Mouse (Mus musculus) ES-E14 (cell line): ENCODE measurements around the gene Nbl1. TPM values are rescaled to one million over a fixed set of nuclear protein-coding genes. Genes with fewer than 3 reads are reported as not detected.

Source experiments
- DNase-seq: peaks from one replicate; pipeline ENCODE4 v3.0.0-alpha.2; 2013; ENCODE audit warnings: low read depth, low spot score
- H3K27ac ChIP-seq: 2 replicates; pipeline ENCODE4 v1.5.1; 2012; ENCODE audit warnings: low read depth, mild to moderate bottlenecking, low read length, moderate library complexity, mixed read lengths; ENCODE audit not compliant: poor library complexity, insufficient read depth, severe bottlenecking
- H3K36me3 ChIP-seq: 2 replicates; pipeline ENCODE4 v1.6.1; 2012; ENCODE audit warnings: mild to moderate bottlenecking, low read length, moderate library complexity, mixed read lengths; ENCODE audit not compliant: control insufficient read depth, poor library complexity, insufficient read depth, severe bottlenecking
- H3K4me1 ChIP-seq, 2 experiments: fragments of 150-350 bp in 1 of 2; sonication (generic) in 1 of 2; 2 replicates each; pipeline ENCODE4 v1.6.1; 2012; ENCODE audit warnings: low read length in 2 of 2, mild to moderate bottlenecking in 1 of 2, mixed read lengths in 1 of 2; ENCODE audit not compliant: control insufficient read depth in 2 of 2, insufficient read depth in 2 of 2, poor library complexity in 1 of 2
- H3K4me3 ChIP-seq, 2 experiments: fragments of 150-350 bp in 1 of 2; sonication (generic) in 1 of 2; 2 replicates each; pipeline ENCODE4 v1.5.1; 2012; ENCODE audit warnings: low read length in 2 of 2, low read depth in 1 of 2, mild to moderate bottlenecking in 1 of 2, mixed read lengths in 1 of 2; ENCODE audit not compliant: insufficient read depth in 1 of 2, poor library complexity in 1 of 2, severe bottlenecking in 1 of 2
- H3K9ac ChIP-seq: 2 replicates; pipeline ENCODE4 v1.6.1; 2012; ENCODE audit warnings: low read depth, mild to moderate bottlenecking, low read length, mixed read lengths; ENCODE audit not compliant: poor library complexity, insufficient read depth, severe bottlenecking
- H3K9me3 ChIP-seq: fragments of 150-350 bp; sonication (generic); 2 replicates; pipeline ENCODE4 v1.6.1; 2012; ENCODE audit warnings: low read depth, mild to moderate bottlenecking, low read length; ENCODE audit not compliant: control insufficient read depth, insufficient read depth
- CHD2 ChIP-seq: IDR thresholded peaks from 2 replicates; pipeline ENCODE4 v1.6.1; 2014; ENCODE audit warnings: mild to moderate bottlenecking, low read depth, low read length, inconsistent platforms
- HCFC1 ChIP-seq: IDR thresholded peaks from 2 replicates; pipeline ENCODE4 v1.6.1; 2012; ENCODE audit warnings: low read length, inconsistent platforms, borderline replicate concordance; ENCODE audit not compliant: insufficient read depth
- MAFK ChIP-seq: IDR thresholded peaks from 2 replicates; pipeline ENCODE4 v1.6.1; 2014; ENCODE audit warnings: mild to moderate bottlenecking, low read depth, low read length, inconsistent platforms; ENCODE audit not compliant: insufficient read depth
- ZC3H11A ChIP-seq: IDR thresholded peaks from 2 replicates; pipeline ENCODE4 v1.6.1; 2012; ENCODE audit warnings: low read depth, mild to moderate bottlenecking, inconsistent platforms, low read length, borderline replicate concordance
- ZNF384 ChIP-seq: IDR thresholded peaks from 2 replicates; pipeline ENCODE4 v1.6.1; 2012; ENCODE audit warnings: low read depth, low read length, inconsistent platforms
- in situ Hi-C, 2 experiments: fragments of 600-800 bp; cut with MboI; formaldehyde crosslinking; loops; one replicate each; pipeline ENCODE4 v1.15.1; 2025; ENCODE audit warnings: low sequenced_read_pairs in 2 of 2, inconsistent platforms in 1 of 2; ENCODE audit not compliant: unreplicated experiment in 2 of 2
- total RNA-seq: library from RNA; depleted of rRNA; stranded (reverse); fragments of 300-350 nt; gene quantifications from 2 replicates; pipeline ENCODE4 v1.2.3, GENCODE M21; 2012

Gene Nbl1
- total RNA-seq, 1 experiment, result 12.5 TPM

- in situ Hi-C loops, result loop anchor here in 1 of 2 experiments (25.0 kb wide), 1 partner anchor 209 kb away; no protein-coding TSS in a partner anchor
- no peak for DNase-seq
- no peaks in the 10 kb centered on the region for H3K9me3 ChIP-seq
- no peak overlapping the region for H3K27ac ChIP-seq
- no peaks in the 10 kb centered on the region for H3K36me3 ChIP-seq
- TF ChIP-seq MAFK (no peak), HCFC1 (no peak), CHD2 (no peak), ZC3H11A (no peak), ZNF384 (no peak)
- no peak overlapping the region for H3K9ac ChIP-seq
- H3K4me1 ChIP-seq, result no peaks in the 10 kb centered on the region; a peak in 2 of 4 replicates
- H3K4me3 ChIP-seq, result no peak overlapping the region
Measured at GRCm38 (mm10) chr4:139078726-139079125, 14.1 kb downstream of the Nbl1 start.

DNA sequence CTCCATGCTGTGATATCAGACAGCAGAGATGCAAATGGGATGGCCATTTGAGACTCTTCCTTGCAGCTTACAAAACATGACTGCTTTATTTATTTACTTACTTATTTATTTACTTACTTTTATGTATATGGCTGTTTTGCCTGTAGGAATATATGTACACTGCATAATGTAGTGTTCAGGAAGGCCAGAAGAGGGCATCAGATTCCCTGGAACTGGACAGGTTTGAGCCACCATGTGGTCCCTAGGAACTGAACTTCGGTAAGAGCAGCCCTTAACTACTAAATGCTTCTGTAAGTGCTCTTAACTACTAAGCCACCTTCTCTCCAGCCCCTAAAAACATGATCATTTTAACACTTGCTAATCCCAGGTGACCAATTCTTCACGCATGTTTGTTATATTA is 14.5 kb downstream of the Nbl1 start:
- no peaks in the 10 kb centered on the region for H3K9me3 ChIP-seq
- no peak overlapping the region for H3K9ac ChIP-seq
- in situ Hi-C loops, result loop anchor here in 1 of 2 experiments (25.0 kb wide), 1 partner anchor 209 kb away; no protein-coding TSS in a partner anchor

DNA sequence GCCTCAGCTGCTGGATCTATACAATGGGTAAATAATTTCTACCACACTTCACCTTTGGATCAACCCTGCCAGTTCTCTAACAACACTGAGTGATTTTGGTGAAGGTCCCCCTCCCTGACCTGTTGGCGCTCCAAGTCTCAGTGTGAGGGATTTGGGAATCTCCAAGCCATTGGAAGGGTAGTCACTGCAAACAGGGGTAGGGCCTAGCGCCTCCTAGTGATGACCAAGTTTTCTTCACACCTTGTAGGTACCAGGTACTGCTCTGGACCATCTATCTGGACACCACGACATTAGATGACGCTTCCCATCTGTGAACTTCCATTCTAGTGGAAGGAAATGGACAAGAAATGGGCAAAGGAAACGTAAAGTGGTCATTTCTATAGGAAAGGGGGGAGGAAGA is 16.9 kb downstream of the Nbl1 start:
- Histone ChIP-seq H3K4me1 (no peaks in the 10 kb centered on the region; a peak in 1 of 4 replicates), H3K9me3 (no peaks in the 10 kb centered on the region), H3K36me3 (no peaks in the 10 kb centered on the region), H3K27ac (no peak overlapping the region), H3K4me3 (peak overlapping the region; percentile 73 to 78), H3K9ac (no peak overlapping the region)
- TF ChIP-seq ZNF384 (no peak), HCFC1 (no peak), MAFK (no peak), CHD2 (no peak), ZC3H11A (no peak)
- in situ Hi-C loops, result loop anchor here in 1 of 2 experiments (25.0 kb wide), 1 partner anchor 211 kb away; no protein-coding TSS in a partner anchor
- no peak for DNase-seq

More for the DNA sequence above, 14.5 kb downstream of the Nbl1 start:
- H3K27ac ChIP-seq, result no peak overlapping the region
- H3K4me3 ChIP-seq, result no peak overlapping the region
- H3K36me3 ChIP-seq, result no peaks in the 10 kb centered on the region
- H3K4me1 ChIP-seq, result no peaks in the 10 kb centered on the region; a peak in 2 of 4 replicates
- DNase-seq, result no peak
- TF ChIP-seq CHD2 (no peak), MAFK (no peak), ZC3H11A (no peak), ZNF384 (no peak), HCFC1 (no peak)

GRCm38 (mm10) chr4:139075041-139075711 is 17.6 kb downstream of the Nbl1 start, which contains the start of gene Htr6:
Gene Htr6 (minus strand): TSS chr4:139075570.
- Histone ChIP-seq H3K36me3 (no peaks in the 10 kb centered on the region), H3K27ac (no peak within 1 kb of the TSS), H3K4me3 (peak within 1 kb of the TSS; percentile 73 to 78), H3K9ac (peak within 1 kb of the TSS; percentile 76), H3K4me1 (no peaks in the 10 kb centered on the region; a peak in 1 of 4 replicates), H3K9me3 (no peaks in the 10 kb centered on the region)
- in situ Hi-C loops, result loop anchor here in 1 of 2 experiments (25.0 kb wide), 1 partner anchor 212 kb away; no protein-coding TSS in a partner anchor
- no peak for DNase-seq
- TF ChIP-seq MAFK, result no peak
- no peak for TF ChIP-seq ZNF384
- no peak for TF ChIP-seq ZC3H11A
- TF ChIP-seq CHD2, result no peak
- no peak for TF ChIP-seq HCFC1
